ENCODE assay signal across 19 mouse cellular contexts in genomic region chr5:139474741-139475140, GRCm38 (mm10). TPM values are rescaled to one million over a fixed set of nuclear protein-coding genes. Genes with fewer than 3 reads are reported as not detected.
DNase-seq lines count a peak whose midpoint lies in the region; ATAC-seq and TF ChIP-seq lines count a peak whose summit lies in the region.
"Had no signal": no experiment of that assay in that cellular context is flagged by ENCODE, and none has a peak within 500 bp of the region (broad histone marks: within the 10 kb centered on the region; RNA-seq: fewer than 3 reads in every experiment).

No protein-coding gene starts in this region.

- TF ChIP-seq CTCF in layer of hippocampus, adult 2 months (conservative IDR thresholded peaks at IDR 0.05), result peak; percentile 58

- peak overlapping the region; percentile 32; the same call in 1 of the 2 replicates for H3K27ac ChIP-seq in layer of hippocampus, adult 2 months
- 0 out of 2 replicates have a peak overlapping the region, but pooled peaks have one; percentile 5 for H3K27ac ChIP-seq in neural tube, embryonic 13.5 days (replicated peaks)
- H3K27ac ChIP-seq in neural tube, embryonic 15.5 days (replicated peaks), result no peak overlapping the region
- H3K27ac ChIP-seq: forebrain, embryonic 12.5 days; liver, embryonic 15.5 days had no signal

- intact Hi-C loops in left cerebral cortex, postnatal 36 days (cut with DNase I), result no loop called here
- intact Hi-C loops in gastrocnemius, postnatal 14 days (cut with DNase I; ENCODE audit: low total_unique reads), result no loop called here

- ATAC-seq in neural tube, embryonic 13.5 days (ENCODE audit: low read depth), result peak; percentile 75
- no peak for ATAC-seq in neural tube, embryonic 15.5 days (ENCODE audit: low FRiP score)
- ATAC-seq: inflammation-experienced regulatory T-cells, adult 6 months; Patski had no signal

- 44% methylated on average over 9 of the region's 9 CpGs for WGBS in neural tube, embryonic 13.5 days
- WGBS in neural tube, embryonic 15.5 days, result 47% methylated on average over 9 of the region's 9 CpGs

- H3K36me3 ChIP-seq in neural tube, embryonic 13.5 days, result peaks cover 91% of the 10 kb centered on the region
- H3K36me3 ChIP-seq in neural tube, embryonic 15.5 days, result peaks cover 87% of the 10 kb centered on the region

- DNase-seq in layer of hippocampus, adult 2 months (ENCODE audit: low spot score in 2 of 2), result peak; percentile 26 to 36
- DNase-seq in layer of hippocampus, postnatal 25 days (ENCODE audit: extremely low spot score in 1 of 2, low spot score in 1 of 2), result no peak
- DNase-seq in left cerebral cortex, postnatal 36 days (ENCODE audit: low spot score in 2 of 2), result peak; percentile 28 to 32
- no peak for DNase-seq in spleen, adult 18-20 months
- no peak for DNase-seq in gastrocnemius, postnatal 14 days
- DNase-seq: cerebellum, adult 9-11 months; heart, adult 18-20 months; heart, postnatal 4 days; kidney, adult 8-10 months; kidney, postnatal 25 days; lung, postnatal 14 days had no signal

- H3K9ac ChIP-seq in neural tube, embryonic 13.5 days, result no peak overlapping the region
- H3K9ac ChIP-seq in neural tube, embryonic 15.5 days (replicated peaks), result no peak overlapping the region
- H3K9ac ChIP-seq: forebrain, embryonic 12.5 days; liver, embryonic 15.5 days had no signal

- no peaks in the 10 kb centered on the region for H3K9me3 ChIP-seq in neural tube, embryonic 13.5 days
- H3K9me3 ChIP-seq in neural tube, embryonic 15.5 days (replicated peaks), result no peaks in the 10 kb centered on the region
- H3K9me3 ChIP-seq: forebrain, embryonic 12.5 days; liver, embryonic 15.5 days had no signal

- H3K4me2 ChIP-seq in neural tube, embryonic 13.5 days, result no peak overlapping the region
- no peak overlapping the region for H3K4me2 ChIP-seq in neural tube, embryonic 15.5 days
- H3K4me2 ChIP-seq: forebrain, embryonic 12.5 days; liver, embryonic 15.5 days had no signal

- H3K27me3 ChIP-seq in neural tube, embryonic 13.5 days, result no peaks in the 10 kb centered on the region
- no peaks in the 10 kb centered on the region for H3K27me3 ChIP-seq in neural tube, embryonic 15.5 days (replicated peaks)
- H3K27me3 ChIP-seq: forebrain, embryonic 12.5 days; liver, embryonic 15.5 days; Patski had no signal

- H3K4me3 ChIP-seq in layer of hippocampus, adult 2 months, result no peak overlapping the region
- no peak overlapping the region for H3K4me3 ChIP-seq in neural tube, embryonic 13.5 days
- no peak overlapping the region for H3K4me3 ChIP-seq in neural tube, embryonic 15.5 days (replicated peaks)
- H3K4me3 ChIP-seq: forebrain, embryonic 12.5 days; liver, embryonic 15.5 days; myocyte had no signal

- no peaks in the 10 kb centered on the region for H3K4me1 ChIP-seq in neural tube, embryonic 13.5 days (replicated peaks)
- H3K4me1 ChIP-seq in neural tube, embryonic 15.5 days, result no peaks in the 10 kb centered on the region
- H3K4me1 ChIP-seq: forebrain, embryonic 12.5 days; liver, embryonic 15.5 days had no signal

RNA-seq across cellular contexts. Expression of gene Zfand2a, which starts 9.6 kb away (rescaled TPM):
- total RNA-seq in layer of hippocampus, adult 2 months (2021), result 10 to 100 TPM; 56.5 to 63.1 TPM
- total RNA-seq in layer of hippocampus, postnatal 25 days (2021), result 10 to 100 TPM; 66.4 to 70.4 TPM
- polyA plus RNA-seq in neural tube, embryonic 13.5 days (2015; fragmentation: Nextera tagmentation; extraction: Ambion mirVana), result 16.0 and 18.0 TPM in 2 replicates
- 22.9 and 23.2 TPM in 2 replicates for polyA plus RNA-seq in neural tube, embryonic 15.5 days (2015; fragmentation: Nextera tagmentation; extraction: Ambion mirVana)
- 10 to 100 TPM; 63.6 to 67.6 TPM for total RNA-seq in left cerebral cortex, postnatal 36 days (2021)
- total RNA-seq in gastrocnemius, postnatal 14 days (2021), result 10 to 100 TPM in 1 of 2 experiments, 1 to 10 TPM in 1; 8.6 to 10.2 TPM

RNA-seq across cellular contexts. Expression of gene 3110082I17Rik, which starts 14.4 kb away (rescaled TPM):
- 10 to 100 TPM; 17.1 to 18.1 TPM for total RNA-seq in layer of hippocampus, adult 2 months (2021)
- 10 to 100 TPM; 14.0 to 17.3 TPM for total RNA-seq in layer of hippocampus, postnatal 25 days (2021)
- 14.9 and 15.1 TPM in 2 replicates for polyA plus RNA-seq in neural tube, embryonic 13.5 days (2015; fragmentation: Nextera tagmentation; extraction: Ambion mirVana)
- 15.7 and 22.7 TPM in 2 replicates for polyA plus RNA-seq in neural tube, embryonic 15.5 days (2015; fragmentation: Nextera tagmentation; extraction: Ambion mirVana)
- total RNA-seq in left cerebral cortex, postnatal 36 days (2021), result 10 to 100 TPM; 15.3 to 17.0 TPM
- total RNA-seq in gastrocnemius, postnatal 14 days (2021), result 1 to 10 TPM; 9.2 TPM

RNA-seq across cellular contexts. Expression of gene Gper1, which starts 51.8 kb away (rescaled TPM):
- 1 to 10 TPM; 2.1 to 2.4 TPM for total RNA-seq in layer of hippocampus, adult 2 months (2021)
- total RNA-seq in layer of hippocampus, postnatal 25 days (2021), result 1 to 10 TPM; 2.3 to 2.8 TPM
- 8.5 and 9.9 TPM in 2 replicates for polyA plus RNA-seq in neural tube, embryonic 13.5 days (2015; fragmentation: Nextera tagmentation; extraction: Ambion mirVana)
- polyA plus RNA-seq in neural tube, embryonic 15.5 days (2015; fragmentation: Nextera tagmentation; extraction: Ambion mirVana), result 7.8 and 9.6 TPM in 2 replicates
- 1 to 10 TPM; 2.9 to 3.3 TPM for total RNA-seq in left cerebral cortex, postnatal 36 days (2021)
- total RNA-seq in gastrocnemius, postnatal 14 days (2021), result 1 to 10 TPM; 2.2 to 2.4 TPM
- total RNA-seq: megakaryocyte-erythroid progenitor cell, adult 5-6 weeks had no signal
- polyA plus RNA-seq: inflammation-experienced regulatory T-cells, adult 6 months had no signal

Comparison
In these comparisons a context has a peak if more than half of its experiments do, and no peak if none do; other contexts are left out.
1. DNase-seq: peak in layer of hippocampus, adult 2 months (2 of 2) and left cerebral cortex, postnatal 36 days (2 of 2); none in layer of hippocampus, postnatal 25 days (0 of 2), spleen, adult 18-20 months (0 of 2) and gastrocnemius, postnatal 14 days (single experiment).
2. RNA of gene Zfand2a, which starts 9.6 kb away (total RNA-seq): 66.4 to 70.4 TPM in layer of hippocampus, postnatal 25 days, 63.6 to 67.6 TPM in left cerebral cortex, postnatal 36 days and 56.5 to 63.1 TPM in layer of hippocampus, adult 2 months; 8.6 to 10.2 TPM in gastrocnemius, postnatal 14 days; every median in the first group is over 4 times any median in the second.